Comparison of ENCODE assay signal across 8 mouse cellular contexts in the genomic region with DNA sequence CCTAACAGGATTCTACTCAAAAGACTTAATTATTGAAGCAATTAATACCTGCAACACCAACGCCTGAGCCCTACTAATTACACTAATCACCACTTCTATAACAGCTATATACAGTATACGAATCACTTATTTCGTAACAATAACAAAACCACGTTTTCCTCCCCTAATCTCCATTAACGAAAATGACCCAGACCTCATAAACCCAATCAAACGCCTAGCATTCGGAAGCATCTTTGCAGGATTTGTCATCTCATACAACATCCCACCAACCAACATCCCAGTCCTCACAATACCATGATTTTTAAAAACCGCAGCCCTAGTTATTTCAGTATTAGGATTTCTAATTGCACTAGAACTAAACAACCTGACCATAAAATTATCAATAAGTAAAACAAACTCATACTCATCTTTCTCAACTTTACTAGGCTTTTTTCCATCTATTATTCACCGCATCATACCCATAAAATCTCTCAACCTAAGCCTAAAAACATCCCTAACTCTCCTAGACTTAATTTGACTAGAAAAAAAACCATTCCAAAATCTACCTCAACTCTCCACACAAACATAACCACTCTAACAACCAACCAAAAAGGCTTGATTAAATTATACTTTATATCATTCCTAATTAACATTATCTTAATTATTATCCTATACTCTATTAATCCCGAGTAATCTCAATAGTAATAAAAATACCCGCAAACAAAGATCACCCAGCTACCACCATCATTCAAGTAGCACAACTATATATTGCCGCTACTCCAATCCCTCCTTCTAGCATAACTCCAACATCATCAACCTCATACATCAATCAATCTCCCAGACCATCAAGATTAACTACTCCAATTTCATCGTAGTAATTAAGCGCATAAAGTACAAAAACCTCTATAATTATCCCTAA.
DNase-seq lines count a peak whose midpoint lies in the region; ATAC-seq and TF ChIP-seq lines count a peak whose summit lies in the region.

No protein-coding gene starts in this region.

- no peak overlapping the region for H3K27ac ChIP-seq in liver, embryonic 11.5 days (ENCODE audit: low read depth, low read length)
- no peak overlapping the region for H3K27ac ChIP-seq in intestine, postnatal 0 days (ENCODE audit: low read depth, low read length)
- no peak overlapping the region for H3K27ac ChIP-seq in neural tube, embryonic 13.5 days (replicated peaks)

- no peaks in the 10 kb centered on the region for H3K27me3 ChIP-seq in liver, embryonic 11.5 days (replicated peaks; ENCODE audit: control insufficient read depth, insufficient read depth, low read length)
- no peaks in the 10 kb centered on the region for H3K27me3 ChIP-seq in intestine, postnatal 0 days (replicated peaks; ENCODE audit: control insufficient read depth, insufficient read depth, low read length)
- H3K27me3 ChIP-seq in neural tube, embryonic 13.5 days = no peaks in the 10 kb centered on the region

- H3K4me2 ChIP-seq in liver, embryonic 11.5 days = no peak overlapping the region
- no peak overlapping the region for H3K4me2 ChIP-seq in intestine, postnatal 0 days (replicated peaks; ENCODE audit: low read depth)
- H3K4me2 ChIP-seq in neural tube, embryonic 13.5 days = no peak overlapping the region

- H3K9ac ChIP-seq in liver, embryonic 11.5 days (ENCODE audit: low read depth, low read length) = no peak overlapping the region
- H3K9ac ChIP-seq in intestine, postnatal 0 days (ENCODE audit: low read depth, low read length) = no peak overlapping the region
- no peak overlapping the region for H3K9ac ChIP-seq in neural tube, embryonic 13.5 days

- H3K9me3 ChIP-seq in liver, embryonic 11.5 days (ENCODE audit: control insufficient read depth, low read length) = no peaks in the 10 kb centered on the region
- no peaks in the 10 kb centered on the region for H3K9me3 ChIP-seq in intestine, postnatal 0 days (ENCODE audit: control insufficient read depth)
- no peaks in the 10 kb centered on the region for H3K9me3 ChIP-seq in neural tube, embryonic 13.5 days

- no peak for TF ChIP-seq CTCF in intestine, postnatal 0 days (IDR thresholded peaks at IDR 0.05; ENCODE audit: low read depth)

- no peak for DNase-seq in liver, embryonic 11.5 days (ENCODE audit: low spot score)
- no peak for DNase-seq in liver
- no peak for DNase-seq in embryo, embryonic 11 days
- DNase-seq in cerebellum, adult 11 months = no peak
- no peak for DNase-seq in spleen, adult 18-20 months

- ATAC-seq in liver, embryonic 11.5 days (replicated peaks; ENCODE audit: low FRiP score) = peak; percentile 100
- ATAC-seq in erythroblast, adult 5-6 weeks (replicated peaks; ENCODE audit: low FRiP score, poor library complexity, severe bottlenecking) = peak; percentile 97
- peak; percentile 100 for ATAC-seq in intestine, postnatal 0 days
- ATAC-seq in neural tube, embryonic 13.5 days (ENCODE audit: low read depth) = peak; percentile 100

- H3K36me3 ChIP-seq in liver, embryonic 11.5 days (ENCODE audit: control insufficient read depth, insufficient read depth, low read length) = no peaks in the 10 kb centered on the region
- no peaks in the 10 kb centered on the region for H3K36me3 ChIP-seq in intestine, postnatal 0 days (ENCODE audit: control insufficient read depth, insufficient read depth)
- no peaks in the 10 kb centered on the region for H3K36me3 ChIP-seq in neural tube, embryonic 13.5 days

- H3K4me3 ChIP-seq in liver, embryonic 11.5 days (ENCODE audit: low read depth, low read length) = no peak overlapping the region
- no peak overlapping the region for H3K4me3 ChIP-seq in intestine, postnatal 0 days (ENCODE audit: low read depth, low read length)
- H3K4me3 ChIP-seq in neural tube, embryonic 13.5 days = no peak overlapping the region

- H3K4me1 ChIP-seq in liver, embryonic 11.5 days (replicated peaks; ENCODE audit: control insufficient read depth, insufficient read depth, low read length) = no peaks in the 10 kb centered on the region
- no peaks in the 10 kb centered on the region for H3K4me1 ChIP-seq in intestine, postnatal 0 days (replicated peaks; ENCODE audit: control insufficient read depth, insufficient read depth, low read length)
- no peaks in the 10 kb centered on the region for H3K4me1 ChIP-seq in neural tube, embryonic 13.5 days (replicated peaks)

- WGBS in liver, embryonic 11.5 days = 88% methylated on average over 14 of the region's 14 CpGs
- WGBS in intestine, postnatal 0 days = 90% methylated on average over 14 of the region's 14 CpGs
- 88% methylated on average over 14 of the region's 14 CpGs for WGBS in neural tube, embryonic 13.5 days
